Mouse (Mus musculus) cerebellum, adult 2 months (tissue): ENCODE results near the gene Slc22a5. TPM values are rescaled to one million over a fixed set of nuclear protein-coding genes. Genes with fewer than 3 reads are reported as not detected.
A peak's percentile ranks its signal among the peaks of the same experiment; 100 is the strongest.
"Not testable (repeated sequence)": the region's sequence is repeated elsewhere in the genome, so short reads cannot be mapped to it uniquely, and the experiment has no call there.

ENCODE experiments used
- DNase-seq, 2 experiments: peaks; one replicate each; pipeline ENCODE4 v3.0.0; 2021
- H3K27ac ChIP-seq: fragments of 200-500 bp; 2 replicates; pipeline ENCODE4 v1.5.1; 2012; ENCODE audit warnings: low read length, control low read depth, inconsistent platforms; ENCODE audit not compliant: insufficient read depth
- H3K27me3 ChIP-seq: fragments of 200-500 bp; 2 replicates; pipeline ENCODE4 v1.6.1; 2012; ENCODE audit warnings: inconsistent platforms, mild to moderate bottlenecking, low read length, moderate library complexity; ENCODE audit not compliant: control insufficient read depth, insufficient read depth
- H3K4me1 ChIP-seq: fragments of 200-500 bp; 2 replicates; pipeline ENCODE4 v1.6.1; 2011; ENCODE audit warnings: low read length; ENCODE audit not compliant: control insufficient read depth, insufficient read depth
- H3K4me3 ChIP-seq: fragments of 200-500 bp; replicated peaks from 2 replicates; pipeline ENCODE3; 2011; ENCODE audit warnings: mild to moderate bottlenecking, low read depth, low read length, control low read depth; ENCODE audit not compliant: insufficient read depth
- CTCF ChIP-seq: fragments of 200-500 bp; IDR thresholded peaks from 2 replicates; pipeline ENCODE4 v1.5.1; 2011; ENCODE audit warnings: low read depth, mild to moderate bottlenecking, control low read depth, low read length, moderate library complexity, borderline replicate concordance; ENCODE audit not compliant: insufficient read depth
- POLR2A ChIP-seq: fragments of 200-500 bp; IDR thresholded peaks from 2 replicates; pipeline ENCODE4 v1.6.1; 2011; ENCODE audit warnings: low read length, control low read depth, borderline replicate concordance; ENCODE audit not compliant: insufficient read depth
- WGBS: fragments of 180-500 bp; shearing (Covaris S2); methylation state at CpG from one replicate; pipeline ENCODE4 v1.1.7; 2018; 5-methylcytosine and 5-hydroxymethylcytosine counted together
- polyA plus RNA-seq: library from polyadenylated mRNA; depleted of rRNA; stranded (reverse); fragments of >200 nt; gene quantifications from 2 replicates; pipeline ENCODE4 v1.2.3, GENCODE M21; 2012; rRNA removed

Gene Slc22a5
- polyA plus RNA-seq: 15.7 and 16.5 TPM in 2 replicates

GRCm38 (mm10) chr11:53891505-53892451 is at the start of gene Slc22a5:
TSS of gene Slc22a5 (minus strand) at chr11:53891660.
- DNase-seq: peak; percentile 98 to 99
- Histone ChIP-seq H3K27ac (peak within 1 kb of the TSS; percentile 44), H3K4me3 (peak within 1 kb of the TSS; percentile 69), H3K4me1 (0 out of 2 replicates have a peak, but pooled peaks cover 5% of the 10 kb centered on the region), H3K27me3 (no peaks in the 10 kb centered on the region)
- WGBS: under 1% methylated on average over 63 of the region's 63 CpGs
- TF ChIP-seq POLR2A (peak; percentile 44), CTCF (no peak)

- H3K27ac ChIP-seq, H3K27me3 ChIP-seq, H3K4me1 ChIP-seq, H3K4me3 ChIP-seq: not testable (repeated sequence)
- WGBS: 52% methylated on average over 4 of the region's 4 CpGs
- DNase-seq: peak in 1 of 2 experiments; percentile 40
Observed at GRCm38 (mm10) chr11:53931944-53932318, 40.5 kb upstream of the Slc22a5 start.

- DNase-seq: peak; percentile 58 to 64
- WGBS: 27% methylated on average over 17 of the region's 17 CpGs
- TF ChIP-seq POLR2A (no peak), CTCF (peak; percentile 81)
- Histone ChIP-seq H3K4me1 (no peaks in the 10 kb centered on the region), H3K27ac (no peak overlapping the region), H3K4me3 (no peak overlapping the region), H3K27me3 (no peaks in the 10 kb centered on the region)
Observed at GRCm38 (mm10) chr11:53931091-53931943, 39.9 kb upstream of the Slc22a5 start.

- no peak for DNase-seq
- Histone ChIP-seq H3K4me3 (no peak overlapping the region), H3K27me3 (no peaks in the 10 kb centered on the region), H3K4me1 (no peaks in the 10 kb centered on the region), H3K27ac (no peak overlapping the region)
- TF ChIP-seq POLR2A: no peak
- TF ChIP-seq CTCF: no peak
- 86% methylated on average over 3 of the region's 3 CpGs for WGBS
Observed at GRCm38 (mm10) chr11:53929741-53930140, 38.3 kb upstream of the Slc22a5 start.

- Histone ChIP-seq H3K27me3 (no peaks in the 10 kb centered on the region), H3K4me1 (no peaks in the 10 kb centered on the region), H3K27ac (no peak overlapping the region), H3K4me3 (no peak overlapping the region)
- TF ChIP-seq CTCF: no peak
- no peak for TF ChIP-seq POLR2A
- no peak for DNase-seq
- WGBS: 87% methylated on average over 3 of the region's 3 CpGs
Observed at GRCm38 (mm10) chr11:53928585-53928984, 37.1 kb upstream of the Slc22a5 start.

- no peak overlapping the region for H3K27ac ChIP-seq
- WGBS: 95% methylated on average over 5 of the region's 5 CpGs
- H3K4me3 ChIP-seq: no peak overlapping the region
- no peak for DNase-seq
- TF ChIP-seq CTCF (no peak), POLR2A (no peak)
- no peaks in the 10 kb centered on the region for H3K4me1 ChIP-seq
- H3K27me3 ChIP-seq: no peaks in the 10 kb centered on the region
Observed at GRCm38 (mm10) chr11:53926303-53926702, 34.8 kb upstream of the Slc22a5 start.

- no peaks in the 10 kb centered on the region for H3K27me3 ChIP-seq
- H3K27ac ChIP-seq: no peak overlapping the region
- no peak for TF ChIP-seq CTCF
- no peak for TF ChIP-seq POLR2A
- 95% methylated on average over 4 of the region's 4 CpGs for WGBS
- H3K4me3 ChIP-seq: no peak overlapping the region
- no peak for DNase-seq
- no peaks in the 10 kb centered on the region for H3K4me1 ChIP-seq
Observed at GRCm38 (mm10) chr11:53918851-53919250, 27.4 kb upstream of the Slc22a5 start.
